Mouse (Mus musculus): Measurements from ENCODE around the gene Vim. TPM values are rescaled to one million over a fixed set of nuclear protein-coding genes. Genes with fewer than 3 reads are reported as not detected.
"Not testable (repeated sequence)": the region's sequence is repeated elsewhere in the genome, so short reads cannot be mapped to it uniquely, and the experiment has no call there.

The Vim gene
- polyA plus RNA-seq, 1 experiment from 2014 or later = 1,430 TPM

- 85% methylated on average over 4 of the region's 4 CpGs for WGBS
- no peaks in the 10 kb centered on the region for H3K27me3 ChIP-seq (ENCODE audit: control insufficient read depth, insufficient read depth, low read length)
- no peak overlapping the region for H3K4me2 ChIP-seq (replicated peaks; ENCODE audit: low read depth, low read length)
- no peaks in the 10 kb centered on the region for H3K4me1 ChIP-seq (replicated peaks; ENCODE audit: control insufficient read depth, insufficient read depth, low read length)
- no peaks in the 10 kb centered on the region for H3K36me3 ChIP-seq (ENCODE audit: control insufficient read depth, insufficient read depth, low read length)
- no peak overlapping the region for H3K4me3 ChIP-seq (ENCODE audit: low read depth, low read length)
- no peak overlapping the region for H3K9ac ChIP-seq (ENCODE audit: low read depth, low read length)
- H3K9me3 ChIP-seq (ENCODE audit: control insufficient read depth, low read length) = no peaks in the 10 kb centered on the region
- ATAC-seq (ENCODE audit: low FRiP score) = no peak
- no peak overlapping the region for H3K27ac ChIP-seq (ENCODE audit: low read depth, low read length)
- no peak for DNase-seq (ENCODE audit: low spot score)
These were observed 19.6 kb downstream of the Vim start for GRCm38 (mm10) chr2:13593328-13593727.

- Histone ChIP-seq H3K27me3 (ENCODE audit: control insufficient read depth, insufficient read depth, low read length) (no peaks in the 10 kb centered on the region), H3K9ac (ENCODE audit: low read depth, low read length) (no peak overlapping the region), H3K4me3 (ENCODE audit: low read depth, low read length) (no peak overlapping the region), H3K36me3 (ENCODE audit: control insufficient read depth, insufficient read depth, low read length) (no peaks in the 10 kb centered on the region), H3K27ac (ENCODE audit: low read depth, low read length) (no peak overlapping the region), H3K4me1 (replicated peaks; ENCODE audit: control insufficient read depth, insufficient read depth, low read length) (no peaks in the 10 kb centered on the region), H3K9me3 (ENCODE audit: control insufficient read depth, low read length) (no peaks in the 10 kb centered on the region), H3K4me2 (replicated peaks; ENCODE audit: low read depth, low read length) (no peak overlapping the region)
- ATAC-seq (ENCODE audit: low FRiP score) (no peak), DNase-seq (ENCODE audit: low spot score) (no peak)
- 96% methylated on average over 1 of the region's 1 CpGs for WGBS
These were observed 23.4 kb downstream of the Vim start for GRCm38 (mm10) chr2:13596965-13597656.

GRCm38 (mm10) chr2:13598166-13598565 lies 24.4 kb downstream of the Vim start:
- DNase-seq (ENCODE audit: low spot score) (no peak), ATAC-seq (ENCODE audit: low FRiP score) (no peak)
- no peaks in the 10 kb centered on the region for H3K36me3 ChIP-seq (ENCODE audit: control insufficient read depth, insufficient read depth, low read length)
- no peak overlapping the region for H3K4me2 ChIP-seq (replicated peaks; ENCODE audit: low read depth, low read length)
- WGBS = 81% methylated on average over 5 of the region's 5 CpGs
- H3K9me3 ChIP-seq (ENCODE audit: control insufficient read depth, low read length) = no peaks in the 10 kb centered on the region
- H3K4me1 ChIP-seq (replicated peaks; ENCODE audit: control insufficient read depth, insufficient read depth, low read length) = no peaks in the 10 kb centered on the region
- no peak overlapping the region for H3K9ac ChIP-seq (ENCODE audit: low read depth, low read length)
- H3K4me3 ChIP-seq (ENCODE audit: low read depth, low read length) = no peak overlapping the region
- no peak overlapping the region for H3K27ac ChIP-seq (ENCODE audit: low read depth, low read length)
- H3K27me3 ChIP-seq (ENCODE audit: control insufficient read depth, insufficient read depth, low read length) = no peaks in the 10 kb centered on the region

- ATAC-seq (ENCODE audit: low FRiP score) = no peak
- H3K4me3 ChIP-seq (ENCODE audit: low read depth, low read length) = no peak overlapping the region
- no peaks in the 10 kb centered on the region for H3K36me3 ChIP-seq (ENCODE audit: control insufficient read depth, insufficient read depth, low read length)
- H3K4me1 ChIP-seq (replicated peaks; ENCODE audit: control insufficient read depth, insufficient read depth, low read length) = no peaks in the 10 kb centered on the region
- no peak overlapping the region for H3K4me2 ChIP-seq (replicated peaks; ENCODE audit: low read depth, low read length)
- H3K9ac ChIP-seq (ENCODE audit: low read depth, low read length) = no peak overlapping the region
- no peak for DNase-seq (ENCODE audit: low spot score)
- H3K27me3 ChIP-seq (ENCODE audit: control insufficient read depth, insufficient read depth, low read length) = no peaks in the 10 kb centered on the region
- H3K27ac ChIP-seq (ENCODE audit: low read depth, low read length) = no peak overlapping the region
- H3K9me3 ChIP-seq (ENCODE audit: control insufficient read depth, low read length) = no peaks in the 10 kb centered on the region
These were observed 29.4 kb downstream of the Vim start for GRCm38 (mm10) chr2:13603093-13603492.

- not testable (repeated sequence) for H3K9ac ChIP-seq (ENCODE audit: low read depth, low read length); H3K9me3 ChIP-seq (ENCODE audit: control insufficient read depth, low read length); DNase-seq (ENCODE audit: low spot score); H3K4me1 ChIP-seq (replicated peaks; ENCODE audit: control insufficient read depth, insufficient read depth, low read length); H3K27ac ChIP-seq (ENCODE audit: low read depth, low read length); ATAC-seq (ENCODE audit: low FRiP score); H3K27me3 ChIP-seq (ENCODE audit: control insufficient read depth, insufficient read depth, low read length); H3K4me2 ChIP-seq (replicated peaks; ENCODE audit: low read depth, low read length); H3K4me3 ChIP-seq (ENCODE audit: low read depth, low read length); H3K36me3 ChIP-seq (ENCODE audit: control insufficient read depth, insufficient read depth, low read length)
- WGBS = 86% methylated on average over 4 of the region's 5 CpGs
These were observed 29.9 kb downstream of the Vim start for GRCm38 (mm10) chr2:13603636-13604035.

- H3K4me2 ChIP-seq (replicated peaks; ENCODE audit: low read depth, low read length) = no peak overlapping the region
- WGBS = 77% methylated on average over 7 of the region's 7 CpGs
- no peak overlapping the region for H3K4me3 ChIP-seq (ENCODE audit: low read depth, low read length)
- H3K9me3 ChIP-seq (ENCODE audit: control insufficient read depth, low read length) = no peaks in the 10 kb centered on the region
- no peaks in the 10 kb centered on the region for H3K4me1 ChIP-seq (replicated peaks; ENCODE audit: control insufficient read depth, insufficient read depth, low read length)
- no peaks in the 10 kb centered on the region for H3K27me3 ChIP-seq (ENCODE audit: control insufficient read depth, insufficient read depth, low read length)
- H3K27ac ChIP-seq (ENCODE audit: low read depth, low read length) = no peak overlapping the region
- ATAC-seq (ENCODE audit: low FRiP score) (no peak), DNase-seq (ENCODE audit: low spot score) (no peak)
- H3K9ac ChIP-seq (ENCODE audit: low read depth, low read length) = no peak overlapping the region
- H3K36me3 ChIP-seq (ENCODE audit: control insufficient read depth, insufficient read depth, low read length) = no peaks in the 10 kb centered on the region
These were observed 56.6 kb downstream of the Vim start for GRCm38 (mm10) chr2:13630136-13630832.

Other genes starting within 250 kb of the Vim start
- gene Cubn, start 82.1 kb upstream of the Vim start, polyA plus RNA-seq (2014; fragmentation: Nextera tagmentation; extraction: Ambion mirVana) = 0.23 and 0.35 TPM in 2 replicates
- gene Trdmt1, start 29.3 kb upstream of the Vim start, polyA plus RNA-seq (2014; fragmentation: Nextera tagmentation; extraction: Ambion mirVana) = 8.7 and 9.8 TPM in 2 replicates
- gene St8sia6, start 220.1 kb downstream of the Vim start, polyA plus RNA-seq (2014; fragmentation: Nextera tagmentation; extraction: Ambion mirVana) = 0.02 and 0.18 TPM in 2 replicates